Mouse (Mus musculus) adrenal gland, postnatal 10 days (tissue): Measurements from ENCODE around the gene Klk1b5. TPM values are rescaled to one million over a fixed set of nuclear protein-coding genes. Genes with fewer than 3 reads are reported as not detected.

ENCODE experiments used
- DNase-seq: peaks from one replicate; pipeline ENCODE4 v3.0.0; 2021; ENCODE audit warnings: mixed read lengths
- total RNA-seq, 2 experiments: library from RNA; stranded (reverse); gene quantifications; 2 replicates each; pipeline ENCODE4 v1.2.3; 2021

The Klk1b5 gene
- total RNA-seq, 2 experiments from 2014 or later: not detected

DNA sequence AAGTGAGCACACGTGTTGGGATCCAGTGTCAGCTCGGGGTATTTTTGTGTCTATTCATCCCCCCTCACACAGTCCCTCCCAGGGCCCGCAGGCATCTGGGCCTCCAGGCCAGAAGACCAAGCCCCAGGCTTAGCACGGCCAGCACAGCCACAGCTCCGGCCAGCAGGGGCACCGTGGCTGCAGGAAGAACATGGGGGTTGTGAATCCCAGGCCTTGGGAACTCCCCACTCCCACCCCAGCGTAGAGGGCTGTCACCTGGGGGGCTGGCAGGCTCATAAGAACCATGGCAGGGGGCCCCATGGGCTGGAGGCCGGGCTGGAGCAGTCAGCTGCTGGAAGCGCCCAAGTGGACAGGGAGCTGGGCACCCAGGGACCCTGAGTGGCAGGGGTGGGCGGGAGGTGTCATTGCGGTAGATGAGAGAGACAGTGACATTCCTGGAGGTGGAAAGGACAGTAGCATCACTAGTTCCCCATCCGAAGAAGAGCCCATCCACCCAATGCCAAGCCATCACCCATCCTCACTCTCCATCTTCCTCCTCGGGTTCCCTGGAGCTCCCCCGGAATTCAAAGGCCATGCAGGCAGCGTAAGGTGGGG lies 37.4 kb downstream of the Klk1b5 start:
- no peak for DNase-seq

DNA sequence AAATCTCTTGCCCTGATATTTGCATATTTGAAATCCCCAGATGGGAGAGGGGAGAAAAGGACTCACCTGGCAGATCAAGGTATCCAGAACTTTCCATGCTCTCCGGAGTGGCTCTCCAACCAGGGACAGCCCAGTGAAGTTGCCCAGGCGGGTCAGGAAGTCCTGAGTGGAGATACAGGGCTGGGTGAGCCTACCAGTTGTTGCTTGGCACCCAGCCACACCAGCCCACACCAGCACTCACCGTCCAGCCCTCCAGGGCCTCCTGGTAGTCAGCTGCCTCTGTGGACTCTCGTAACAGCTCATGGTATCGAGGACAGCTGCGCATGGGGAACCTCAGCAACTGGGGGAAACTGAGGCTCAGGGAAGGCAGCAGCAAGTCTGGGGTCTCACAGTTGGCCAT lies 39.2 kb downstream of the Klk1b5 start:
- DNase-seq: no peak

- DNase-seq: no peak
These were observed 41.5 kb downstream of the Klk1b5 start, which contains the start of gene Acp4 for GRCm38 (mm10) chr7:44257278-44257677. Gene Acp4 (minus strand): TSS chr7:44257378.

GRCm38 (mm10) chr7:44260410-44260809 lies 44.7 kb downstream of the Klk1b5 start:
- DNase-seq: no peak

DNA sequence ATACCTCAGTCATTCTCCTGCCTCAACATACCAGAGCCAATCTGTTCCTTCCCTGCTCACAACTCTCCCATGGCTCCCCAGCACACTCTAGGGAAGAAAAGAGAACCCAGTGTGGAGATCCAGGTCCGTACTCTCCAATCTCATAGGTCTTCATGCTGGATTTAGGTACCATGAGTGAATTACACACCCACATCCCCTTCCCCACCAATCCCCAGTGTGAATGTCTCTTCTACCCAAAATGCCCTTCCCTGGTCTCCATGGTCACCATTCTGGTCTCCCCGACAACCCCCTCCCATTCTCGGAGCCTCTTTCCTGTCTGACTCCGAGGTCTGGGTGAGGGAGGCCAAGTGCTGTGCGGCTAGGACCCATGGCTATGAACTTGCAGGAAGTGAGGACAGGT lies 45.4 kb downstream of the Klk1b5 start, which contains the start of gene Gm15517:
Gene Gm15517, plus strand, starts transcription at position 301 of the 400 bp plus-strand sequence.
- DNase-seq: no peak

GRCm38 (mm10) chr7:44262791-44263643 lies 47.3 kb downstream of the Klk1b5 start:
- peak; percentile 96 for DNase-seq

DNA sequence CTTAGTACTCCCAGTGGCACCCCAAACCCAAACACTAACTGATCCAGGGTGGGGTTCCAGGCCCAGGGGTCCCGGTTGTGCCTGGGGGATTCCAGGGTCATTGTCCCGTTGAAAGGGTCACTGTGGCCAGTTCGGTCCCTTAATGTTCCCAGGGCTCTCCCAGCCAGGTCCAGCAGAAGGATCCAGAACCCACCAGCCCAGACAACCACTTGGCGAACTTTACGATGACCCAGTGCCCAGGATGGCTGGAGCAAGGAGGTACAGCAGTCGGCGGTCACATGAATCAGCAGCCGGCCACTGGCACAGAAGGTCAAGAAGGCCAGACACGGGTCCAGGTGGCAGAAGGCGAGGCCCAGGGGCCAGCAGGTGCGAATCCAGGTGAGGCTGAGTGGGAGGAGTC lies 52.4 kb downstream of the Klk1b5 start:
- no peak for DNase-seq

GRCm38 (mm10) chr7:44269397-44269796 lies 53.7 kb downstream of the Klk1b5 start:
- no peak for DNase-seq

Other genes with a start within 250 kb of the Klk1b5 start
- gene Klk1b1, start 249.2 kb upstream of the Klk1b5 start, total RNA-seq: not detected
- not detected for gene Klk1b9, start 239.9 kb upstream of the Klk1b5 start, total RNA-seq
- not detected for gene Klk1b11, start 220.1 kb upstream of the Klk1b5 start, total RNA-seq
- not detected for gene Klk1b26, start 203.8 kb upstream of the Klk1b5 start, total RNA-seq
- under 1 TPM in 1 of 2 experiments, not detected in 1; 0.30 TPM for gene Klk1b27, start 163.7 kb upstream of the Klk1b5 start, total RNA-seq
- gene Klk1b21, start 113.6 kb upstream of the Klk1b5 start, total RNA-seq: not detected
- not detected for gene Klk1b22, start 103.3 kb upstream of the Klk1b5 start, total RNA-seq
- not detected for gene Klk1b16, start 79.2 kb upstream of the Klk1b5 start, total RNA-seq
- not detected for gene Klk1b24, start 27.7 kb upstream of the Klk1b5 start, total RNA-seq
- gene Klk1b3, start 17.8 kb upstream of the Klk1b5 start, total RNA-seq: not detected
- not detected for gene Klk1b4, start 8.5 kb upstream of the Klk1b5 start, total RNA-seq
- gene Klk1, start 9.4 kb downstream of the Klk1b5 start, total RNA-seq: under 1 TPM in 1 of 2 experiments, not detected in 1; 0.45 TPM
- not detected for gene Gm36864, start 20.2 kb downstream of the Klk1b5 start, total RNA-seq
- gene 1700028J19Rik, start 30.8 kb downstream of the Klk1b5 start, total RNA-seq: under 1 TPM; 0.67 to 0.78 TPM
- 100 to 1,000 TPM in 1 of 2 experiments, 10 to 100 TPM in 1; 92.1 to 104 TPM for gene 2410002F23Rik, start 30.8 kb downstream of the Klk1b5 start, total RNA-seq
- not detected for gene Acp4, start 41.4 kb downstream of the Klk1b5 start, total RNA-seq
- not detected for gene Gm15517, start 45.5 kb downstream of the Klk1b5 start, total RNA-seq
- 1 to 10 TPM; 4.2 to 5.4 TPM for gene Clec11a, start 91.0 kb downstream of the Klk1b5 start, total RNA-seq
- gene Shank1, start 94.3 kb downstream of the Klk1b5 start, total RNA-seq: 1 to 10 TPM; 4.3 to 6.3 TPM
- gene Syt3, start 168.2 kb downstream of the Klk1b5 start, total RNA-seq: 1 to 10 TPM; 2.5 to 4.2 TPM
- gene 1700008O03Rik, start 169.9 kb downstream of the Klk1b5 start, total RNA-seq: 1 to 10 TPM in 1 of 2 experiments, under 1 TPM in 1; 0.57 to 1.4 TPM
- gene Lrrc4b, start 213.1 kb downstream of the Klk1b5 start, total RNA-seq: 10 to 100 TPM in 1 of 2 experiments, 1 to 10 TPM in 1; 5.5 to 10.0 TPM
- 10 to 100 TPM in 1 of 2 experiments, 1 to 10 TPM in 1; 8.4 to 14.5 TPM for gene Aspdh, start 249.4 kb downstream of the Klk1b5 start, total RNA-seq